Mouse (Mus musculus): ENCODE measurements around the gene Alpk1.

DNA sequence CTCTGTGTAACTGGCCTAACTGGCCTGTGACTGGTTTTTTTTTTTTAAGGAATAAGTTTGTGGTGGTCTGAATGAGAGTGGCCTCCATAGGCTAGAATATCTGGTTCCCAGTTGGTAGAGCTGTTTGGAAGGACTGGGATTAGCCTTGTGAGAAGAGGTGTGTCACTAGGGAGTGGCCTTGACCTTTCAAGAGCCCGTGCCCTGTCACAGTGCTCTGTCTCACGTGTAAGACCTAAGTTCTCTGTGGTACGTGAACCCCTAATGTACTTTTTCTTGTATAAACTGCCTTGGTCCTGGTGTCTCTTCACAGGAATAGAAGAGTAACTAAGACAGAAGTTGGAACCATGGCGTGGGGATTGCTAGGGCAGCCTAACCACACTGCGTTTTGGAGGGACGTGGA lies 25.7 kb upstream of the Alpk1 start:
- TF ChIP-seq CTCF (IDR thresholded peaks at IDR 0.05; ENCODE audit: extremely low read depth, insufficient read depth, insufficient read length, insufficient replicate concordance) (no peak), POLR2A (IDR thresholded peaks at IDR 0.05; ENCODE audit: low read depth, low read length) (no peak)
